Mouse (Mus musculus) liver, adult 2 months (tissue): Measurements from ENCODE around the gene Dyrk1b.

Experiments
- CTCF ChIP-seq: fragments of 200-500 bp; IDR thresholded peaks from 2 replicates; pipeline ENCODE4 v1.5.1; 2011; ENCODE audit warnings: low read depth, low read length, control low read depth
- POLR2A ChIP-seq: fragments of 200-500 bp; IDR thresholded peaks from 2 replicates; pipeline ENCODE4 v1.6.1; 2011; ENCODE audit warnings: low read length, control low read depth; ENCODE audit not compliant: insufficient read depth; ENCODE audit errors: extremely low read depth

- TF ChIP-seq CTCF (no peak), POLR2A (no peak)
Observed at GRCm38 (mm10) chr7:28191489-28191888, 12.2 kb downstream of the Dyrk1b start.
